Mouse (Mus musculus): ENCODE data around the gene Lin9. TPM values are rescaled to one million over a fixed set of nuclear protein-coding genes. Genes with fewer than 3 reads are reported as not detected.
"Not testable (repeated sequence)": the region's sequence is repeated elsewhere in the genome, so short reads cannot be mapped to it uniquely, and the experiment has no call there.

Gene Lin9
- polyA plus RNA-seq, 1 experiment from 2014 or later: 5.6 TPM

GRCm38 (mm10) chr1:180607578-180607879, 33.4 kb upstream of the Lin9 start:
- Histone ChIP-seq H3K36me3 (ENCODE audit: insufficient read depth, low read length) (no peaks in the 10 kb centered on the region), H3K27ac (ENCODE audit: low read length) (no peak overlapping the region), H3K27me3 (replicated peaks; ENCODE audit: insufficient read depth, low read length) (no peaks in the 10 kb centered on the region), H3K4me2 (replicated peaks; ENCODE audit: low read depth, low read length) (no peak overlapping the region), H3K9ac (replicated peaks; ENCODE audit: low read depth) (no peak overlapping the region), H3K9me3 (ENCODE audit: low read length) (no peaks in the 10 kb centered on the region), H3K4me1 (ENCODE audit: insufficient read depth, low read depth, low read length) (no peaks in the 10 kb centered on the region), H3K4me3 (ENCODE audit: low read depth, low read length) (no peak overlapping the region)
- DNase-seq (ENCODE audit: low spot score) (no peak), ATAC-seq (no peak)
- WGBS: 88% methylated on average over 2 of the region's 2 CpGs
- TF ChIP-seq CTCF (IDR thresholded peaks at IDR 0.05) (no peak), EP300 (IDR thresholded peaks at IDR 0.05) (no peak)

DNA sequence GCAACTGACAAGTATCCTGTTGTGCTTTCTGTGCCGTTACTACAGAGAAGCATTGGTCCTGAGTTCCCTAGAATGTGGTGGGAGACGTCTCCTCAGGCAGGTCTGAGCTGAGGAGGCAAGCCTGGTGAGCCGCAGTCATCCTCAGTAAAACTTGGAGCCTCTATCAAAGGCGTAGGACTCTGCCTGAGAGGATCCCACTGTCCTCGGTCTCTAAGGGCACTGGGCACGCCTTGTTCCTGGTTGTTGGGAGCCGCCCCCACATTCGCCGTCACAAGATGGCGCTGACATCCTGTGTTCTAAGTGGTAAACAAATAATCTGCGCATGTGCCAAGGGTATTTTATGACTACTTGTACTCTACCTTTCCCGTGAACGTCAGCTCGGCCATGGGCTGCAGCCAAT, 29.1 kb upstream of the Lin9 start:
- WGBS: 92% methylated on average over 11 of the region's 14 CpGs
- H3K4me2 ChIP-seq (replicated peaks; ENCODE audit: low read depth, low read length); DNase-seq (ENCODE audit: low spot score); H3K36me3 ChIP-seq (ENCODE audit: insufficient read depth, low read length); H3K9ac ChIP-seq (replicated peaks; ENCODE audit: low read depth); H3K27me3 ChIP-seq (replicated peaks; ENCODE audit: insufficient read depth, low read length); H3K27ac ChIP-seq (ENCODE audit: low read length); ATAC-seq; H3K9me3 ChIP-seq (ENCODE audit: low read length); H3K4me1 ChIP-seq (ENCODE audit: insufficient read depth, low read depth, low read length); H3K4me3 ChIP-seq (ENCODE audit: low read depth, low read length): not testable (repeated sequence)

DNA sequence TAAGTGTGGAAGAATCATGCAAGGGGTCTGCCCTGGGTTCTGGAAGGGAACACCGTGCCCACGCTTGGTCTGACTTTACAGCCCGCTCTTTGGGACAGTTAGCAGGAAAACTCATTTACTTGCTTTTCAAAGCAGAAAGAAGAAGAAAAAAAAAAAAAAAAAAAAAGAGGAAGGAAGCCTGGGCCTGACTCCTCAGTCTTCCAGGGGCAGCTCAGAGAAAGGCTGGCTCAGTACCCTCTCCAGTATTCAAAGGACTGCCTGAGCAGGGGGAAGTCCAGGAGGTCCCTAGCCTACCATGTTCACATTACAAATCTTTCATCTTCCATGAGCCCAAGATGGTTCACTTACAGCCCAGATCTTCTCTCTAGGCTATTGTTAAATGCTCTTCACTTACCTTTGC, 24.2 kb upstream of the Lin9 start:
- Histone ChIP-seq H3K9ac (replicated peaks; ENCODE audit: low read depth) (no peak overlapping the region), H3K27ac (ENCODE audit: low read length) (no peak overlapping the region; the same call in 1 of the 2 replicates), H3K4me1 (ENCODE audit: insufficient read depth, low read depth, low read length) (no peaks in the 10 kb centered on the region), H3K9me3 (ENCODE audit: low read length) (no peaks in the 10 kb centered on the region), H3K36me3 (ENCODE audit: insufficient read depth, low read length) (no peaks in the 10 kb centered on the region), H3K4me3 (ENCODE audit: low read depth, low read length) (no peak overlapping the region), H3K27me3 (replicated peaks; ENCODE audit: insufficient read depth, low read length) (no peaks in the 10 kb centered on the region), H3K4me2 (replicated peaks; ENCODE audit: low read depth, low read length) (no peak overlapping the region)
- 95% methylated on average over 3 of the region's 3 CpGs for WGBS
- no peak for ATAC-seq
- TF ChIP-seq CTCF (IDR thresholded peaks at IDR 0.05): no peak
- no peak for TF ChIP-seq EP300 (IDR thresholded peaks at IDR 0.05)
- no peak for DNase-seq (ENCODE audit: low spot score)

DNA sequence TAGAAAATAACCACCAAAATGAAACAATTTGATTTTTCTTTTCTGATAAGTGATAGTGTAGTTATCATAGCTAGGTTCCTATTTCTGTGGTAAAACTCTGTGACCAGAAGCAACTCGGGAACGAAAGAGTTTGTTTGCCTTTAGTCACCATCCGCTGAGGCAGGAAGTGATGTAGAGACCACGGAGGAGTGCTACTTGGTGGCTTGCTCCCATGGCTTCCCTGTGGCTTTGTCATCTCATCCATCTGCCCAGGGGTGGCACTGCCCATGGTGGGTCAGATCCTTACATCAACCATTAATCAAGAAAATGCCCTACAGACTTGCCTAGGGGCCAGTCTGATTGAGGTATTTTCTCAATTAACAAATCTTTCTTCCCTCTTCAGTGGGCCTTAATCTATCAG, 18.6 kb upstream of the Lin9 start:
- no peaks in the 10 kb centered on the region for H3K27me3 ChIP-seq (replicated peaks; ENCODE audit: insufficient read depth, low read length)
- no peak overlapping the region for H3K9ac ChIP-seq (replicated peaks; ENCODE audit: low read depth)
- 64% methylated on average over 4 of the region's 4 CpGs for WGBS
- H3K4me2 ChIP-seq (replicated peaks; ENCODE audit: low read depth, low read length): no peak overlapping the region
- no peaks in the 10 kb centered on the region for H3K9me3 ChIP-seq (ENCODE audit: low read length)
- H3K36me3 ChIP-seq (ENCODE audit: insufficient read depth, low read length): no peaks in the 10 kb centered on the region
- H3K4me1 ChIP-seq (ENCODE audit: insufficient read depth, low read depth, low read length): no peaks in the 10 kb centered on the region
- no peak for ATAC-seq
- no peak overlapping the region for H3K27ac ChIP-seq (ENCODE audit: low read length)
- TF ChIP-seq EP300 (IDR thresholded peaks at IDR 0.05): no peak
- no peak for TF ChIP-seq CTCF (IDR thresholded peaks at IDR 0.05)
- no peak for DNase-seq (ENCODE audit: low spot score)
- no peak overlapping the region for H3K4me3 ChIP-seq (ENCODE audit: low read depth, low read length)

DNA sequence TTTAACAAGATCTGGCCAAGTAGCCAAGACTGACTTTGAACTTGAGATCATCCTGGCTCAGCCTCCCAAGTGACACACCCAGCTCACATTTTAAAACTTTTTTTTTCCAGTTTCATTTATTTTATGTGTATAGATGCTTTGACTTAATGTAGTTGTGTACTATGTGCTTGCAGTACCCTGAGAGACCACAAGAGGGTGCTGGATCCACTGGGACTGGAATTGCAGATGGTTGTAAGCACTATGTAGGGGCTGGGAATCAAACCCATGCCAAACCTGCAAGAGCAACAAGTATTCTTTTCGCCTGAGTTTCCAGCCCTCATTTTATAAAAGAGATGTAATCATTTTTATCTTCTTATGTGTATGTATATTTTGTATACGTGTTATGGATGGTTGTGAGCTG, 17.0 kb upstream of the Lin9 start:
- H3K27me3 ChIP-seq (replicated peaks; ENCODE audit: insufficient read depth, low read length): no peaks in the 10 kb centered on the region
- H3K4me1 ChIP-seq (ENCODE audit: insufficient read depth, low read depth, low read length): no peaks in the 10 kb centered on the region
- H3K4me3 ChIP-seq (ENCODE audit: low read depth, low read length): no peak overlapping the region
- no peak overlapping the region for H3K4me2 ChIP-seq (replicated peaks; ENCODE audit: low read depth, low read length)
- H3K9me3 ChIP-seq (ENCODE audit: low read length): no peaks in the 10 kb centered on the region
- DNase-seq (ENCODE audit: low spot score): no peak
- TF ChIP-seq CTCF (IDR thresholded peaks at IDR 0.05) (peak; percentile 53), EP300 (IDR thresholded peaks at IDR 0.05) (no peak)
- H3K9ac ChIP-seq (replicated peaks; ENCODE audit: low read depth): no peak overlapping the region
- 92% methylated on average over 2 of the region's 2 CpGs for WGBS
- H3K27ac ChIP-seq (ENCODE audit: low read length): no peak overlapping the region
- H3K36me3 ChIP-seq (ENCODE audit: insufficient read depth, low read length): no peaks in the 10 kb centered on the region
- ATAC-seq: no peak

GRCm38 (mm10) chr1:180626141-180626540, 14.8 kb upstream of the Lin9 start:
- WGBS: 41% methylated on average over 2 of the region's 2 CpGs
- H3K36me3 ChIP-seq (ENCODE audit: insufficient read depth, low read length): no peaks in the 10 kb centered on the region
- H3K27ac ChIP-seq (ENCODE audit: low read length): no peak overlapping the region

DNA sequence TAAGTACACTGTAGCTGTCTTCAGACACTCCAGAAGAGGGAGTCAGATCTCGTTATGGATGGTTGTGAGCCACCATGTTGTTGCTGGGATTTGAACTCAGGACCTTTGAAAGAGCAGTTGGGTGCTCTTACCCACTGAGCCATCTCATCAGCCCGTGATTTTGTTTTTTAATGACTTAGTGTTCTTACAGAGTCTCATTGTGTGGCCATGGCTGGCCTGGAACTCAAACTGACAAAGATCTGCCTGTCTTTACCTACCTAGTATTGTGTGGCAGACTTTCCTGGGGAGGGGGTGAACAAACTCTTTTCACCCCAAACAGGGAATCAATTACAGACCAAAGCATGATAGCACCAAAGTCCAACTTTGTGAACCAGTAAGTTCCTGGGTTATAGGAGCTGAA, 3.2 kb upstream of the Lin9 start:
- ATAC-seq; H3K4me1 ChIP-seq (ENCODE audit: insufficient read depth, low read depth, low read length); DNase-seq (ENCODE audit: low spot score); H3K4me3 ChIP-seq (ENCODE audit: low read depth, low read length); H3K9ac ChIP-seq (replicated peaks; ENCODE audit: low read depth); H3K27ac ChIP-seq (ENCODE audit: low read length); H3K9me3 ChIP-seq (ENCODE audit: low read length); H3K27me3 ChIP-seq (replicated peaks; ENCODE audit: insufficient read depth, low read length); H3K36me3 ChIP-seq (ENCODE audit: insufficient read depth, low read length); H3K4me2 ChIP-seq (replicated peaks; ENCODE audit: low read depth, low read length): not testable (repeated sequence)
- WGBS: 80% methylated on average over 2 of the region's 2 CpGs

More at GRCm38 (mm10) chr1:180626141-180626540, 14.8 kb upstream of the Lin9 start:
- TF ChIP-seq EP300 (IDR thresholded peaks at IDR 0.05) (peak; percentile 45; the same call in 1 of the 2 replicates), CTCF (IDR thresholded peaks at IDR 0.05) (no peak)
- Histone ChIP-seq H3K4me1 (ENCODE audit: insufficient read depth, low read depth, low read length) (no peaks in the 10 kb centered on the region), H3K27me3 (replicated peaks; ENCODE audit: insufficient read depth, low read length) (no peaks in the 10 kb centered on the region), H3K4me3 (ENCODE audit: low read depth, low read length) (no peak overlapping the region), H3K4me2 (replicated peaks; ENCODE audit: low read depth, low read length) (no peak overlapping the region), H3K9me3 (ENCODE audit: low read length) (no peaks in the 10 kb centered on the region), H3K9ac (replicated peaks; ENCODE audit: low read depth) (no peak overlapping the region)
- ATAC-seq: peak; percentile 93
- peak; percentile 81 for DNase-seq (ENCODE audit: low spot score)

Data from lung, postnatal 0 days (tissue).